Mouse (Mus musculus) heart, embryonic 15.5 days (tissue): ENCODE results near the gene Hist1h4c. TPM values are rescaled to one million over a fixed set of nuclear protein-coding genes. Genes with fewer than 3 reads are reported as not detected.
"Not testable (repeated sequence)": the region's sequence is repeated elsewhere in the genome, so short reads cannot be mapped to it uniquely, and the experiment has no call there.

Source experiments
- ATAC-seq: fragments of 200-750 bp; cut with Nextera tagmentation; replicated peaks from 2 replicates; pipeline ENCODE4 v1.8.0; 2017; ENCODE audit warnings: low read depth, moderate TSS enrichment; ENCODE audit not compliant: insufficient number of reproducible peaks, insufficient read depth, low FRiP score
- H3K27ac ChIP-seq: fragments of 300-500 bp; sonication (generic); 2 replicates; pipeline ENCODE4 v1.5.1; 2015; ENCODE audit warnings: mild to moderate bottlenecking, inconsistent platforms
- H3K27me3 ChIP-seq: fragments of 300-500 bp; sonication (generic); 2 replicates; pipeline ENCODE4 v1.6.1; 2015; ENCODE audit warnings: inconsistent platforms
- H3K36me3 ChIP-seq: fragments of 300-500 bp; sonication (generic); 2 replicates; pipeline ENCODE4 v1.6.1; 2015; ENCODE audit warnings: mild to moderate bottlenecking, inconsistent platforms
- H3K4me1 ChIP-seq: fragments of 300-500 bp; sonication (generic); replicated peaks from 2 replicates; pipeline ENCODE4 v1.6.1; 2015; ENCODE audit warnings: inconsistent platforms
- H3K4me2 ChIP-seq: fragments of 300-500 bp; sonication (generic); 2 replicates; pipeline ENCODE4 v1.6.1; 2015; ENCODE audit warnings: inconsistent platforms, mild to moderate bottlenecking, moderate library complexity
- H3K4me3 ChIP-seq: fragments of 300-500 bp; sonication (generic); 2 replicates; pipeline ENCODE4 v1.5.1; 2015; ENCODE audit warnings: mild to moderate bottlenecking, inconsistent platforms
- H3K9ac ChIP-seq: fragments of 300-500 bp; sonication (generic); 2 replicates; pipeline ENCODE4 v1.6.1; 2015; ENCODE audit warnings: mild to moderate bottlenecking, inconsistent platforms
- H3K9me3 ChIP-seq: fragments of 300-500 bp; sonication (generic); replicated peaks from 2 replicates; pipeline ENCODE4 v1.6.1; 2016; ENCODE audit warnings: inconsistent platforms
- WGBS: fragments of 180-500 bp; shearing (Covaris S2); methylation state at CpG from one replicate; pipeline ENCODE4 v1.1.7; 2015; ENCODE audit warnings: mixed read lengths; 5-methylcytosine and 5-hydroxymethylcytosine counted together
- polyA plus RNA-seq: library from polyadenylated mRNA; unstranded; fragments of >200 nt; fragmentation: Nextera tagmentation; extraction: Ambion mirVana; gene quantifications from 2 replicates; pipeline ENCODE4 v1.2.1, GENCODE M21; 2015

Hist1h4c gene
- polyA plus RNA-seq, 1 experiment from 2014 or later, result 2.4 TPM

GRCm38 (mm10) chr13:23689459-23689858, 8.8 kb downstream of the Hist1h4c start:
- 51% methylated on average over 2 of the region's 2 CpGs for WGBS
- no peak for ATAC-seq
- no peak overlapping the region for H3K27ac ChIP-seq
- no peak overlapping the region for H3K4me2 ChIP-seq
- H3K36me3 ChIP-seq, result no peaks in the 10 kb centered on the region
- H3K4me3 ChIP-seq, result no peak overlapping the region
- no peaks in the 10 kb centered on the region for H3K27me3 ChIP-seq
- H3K4me1 ChIP-seq, result peaks cover 9% of the 10 kb centered on the region
- no peaks in the 10 kb centered on the region for H3K9me3 ChIP-seq
- no peak overlapping the region for H3K9ac ChIP-seq

GRCm38 (mm10) chr13:23688956-23689355, 9.3 kb downstream of the Hist1h4c start:
- H3K9ac ChIP-seq, result no peak overlapping the region
- H3K36me3 ChIP-seq, result no peaks in the 10 kb centered on the region
- no peak overlapping the region for H3K4me3 ChIP-seq
- H3K27me3 ChIP-seq, result no peaks in the 10 kb centered on the region
- no peaks in the 10 kb centered on the region for H3K9me3 ChIP-seq
- ATAC-seq, result no peak
- WGBS, result 96% methylated on average over 2 of the region's 2 CpGs
- H3K4me2 ChIP-seq, result no peak overlapping the region
- peaks cover 9% of the 10 kb centered on the region for H3K4me1 ChIP-seq
- no peak overlapping the region for H3K27ac ChIP-seq

GRCm38 (mm10) chr13:23687907-23688306, 10.3 kb downstream of the Hist1h4c start:
- no peak overlapping the region for H3K4me3 ChIP-seq
- WGBS, result 92% methylated on average over 7 of the region's 7 CpGs
- H3K36me3 ChIP-seq, result no peaks in the 10 kb centered on the region
- no peaks in the 10 kb centered on the region for H3K27me3 ChIP-seq
- no peak overlapping the region for H3K9ac ChIP-seq
- no peak overlapping the region for H3K4me2 ChIP-seq
- no peak for ATAC-seq
- H3K9me3 ChIP-seq, result no peaks in the 10 kb centered on the region
- H3K4me1 ChIP-seq, result peaks cover 13% of the 10 kb centered on the region
- no peak overlapping the region for H3K27ac ChIP-seq

- Histone ChIP-seq H3K4me2 (no peak overlapping the region), H3K36me3 (no peaks in the 10 kb centered on the region), H3K27ac (no peak overlapping the region), H3K9me3 (no peaks in the 10 kb centered on the region), H3K4me1 (peaks cover 19% of the 10 kb centered on the region), H3K4me3 (no peak overlapping the region), H3K27me3 (no peaks in the 10 kb centered on the region), H3K9ac (no peak overlapping the region)
- 81% methylated on average over 4 of the region's 4 CpGs for WGBS
- no peak for ATAC-seq
These were observed 11.1 kb downstream of the Hist1h4c start for GRCm38 (mm10) chr13:23687181-23687580.

GRCm38 (mm10) chr13:23685966-23686365, 12.3 kb downstream of the Hist1h4c start:
- no peak for ATAC-seq
- H3K4me2 ChIP-seq, result peak overlapping the region; percentile 68
- H3K9me3 ChIP-seq, result no peaks in the 10 kb centered on the region
- no peaks in the 10 kb centered on the region for H3K27me3 ChIP-seq
- H3K4me3 ChIP-seq, result peak overlapping the region; percentile 45
- H3K4me1 ChIP-seq, result peaks cover 19% of the 10 kb centered on the region
- H3K9ac ChIP-seq, result peak overlapping the region; percentile 53; the same call in 1 of the 2 replicates
- WGBS, result 50% methylated on average over 4 of the region's 4 CpGs
- H3K36me3 ChIP-seq, result no peaks in the 10 kb centered on the region
- peak overlapping the region; percentile 90 for H3K27ac ChIP-seq

- WGBS, result 10% methylated on average over 15 of the region's 15 CpGs
- Histone ChIP-seq H3K4me2 (peak overlapping the region; percentile 68), H3K4me1 (peaks cover 19% of the 10 kb centered on the region), H3K4me3 (peak overlapping the region; percentile 45), H3K36me3 (no peaks in the 10 kb centered on the region), H3K9me3 (no peaks in the 10 kb centered on the region), H3K9ac (peak overlapping the region; percentile 53), H3K27ac (peak overlapping the region; percentile 90), H3K27me3 (no peaks in the 10 kb centered on the region)
- ATAC-seq, result no peak
These were observed 13.0 kb downstream of the Hist1h4c start for GRCm38 (mm10) chr13:23685121-23685861.

- under 1% methylated on average over 19 of the region's 37 CpGs for WGBS
- peak overlapping the region; percentile 68 for H3K4me2 ChIP-seq
These were observed 13.8 kb downstream of the Hist1h4c start for GRCm38 (mm10) chr13:23684295-23684945.

GRCm38 (mm10) chr13:23683755-23684281, 14.4 kb downstream of the Hist1h4c start, which contains the start of the genes Hist1h2ac and Hist1h2bc:
Hist1h2ac (minus strand) TSS chr13:23683948.
Hist1h2bc (plus strand) TSS chr13:23684199.
- H3K9ac ChIP-seq, result peak within 1 kb of the TSS; percentile 60
- no peaks in the 10 kb centered on the region for H3K9me3 ChIP-seq
- peak; percentile 98 for ATAC-seq
- no peaks in the 10 kb centered on the region for H3K36me3 ChIP-seq
- peak within 1 kb of the TSS; percentile 68 for H3K4me2 ChIP-seq
- H3K4me1 ChIP-seq, result peaks cover 19% of the 10 kb centered on the region
- peak within 1 kb of the TSS; percentile 90 for H3K27ac ChIP-seq
- WGBS, result under 1% methylated on average over 32 of the region's 32 CpGs
- H3K27me3 ChIP-seq, result no peaks in the 10 kb centered on the region
- peak within 1 kb of the TSS; percentile 45 for H3K4me3 ChIP-seq

More at GRCm38 (mm10) chr13:23684295-23684945, 13.8 kb downstream of the Hist1h4c start:
- Histone ChIP-seq H3K4me1 (peaks cover 19% of the 10 kb centered on the region), H3K27ac (peak overlapping the region; percentile 90), H3K9ac (peak overlapping the region; percentile 53), H3K4me3 (peak overlapping the region; percentile 45)
- H3K27me3 ChIP-seq, H3K9me3 ChIP-seq, H3K36me3 ChIP-seq: not testable (repeated sequence)
- ATAC-seq, result peak; percentile 5

GRCm38 (mm10) chr13:23682947-23683754, 15.1 kb downstream of the Hist1h4c start:
- 15% methylated on average over 12 of the region's 30 CpGs for WGBS

GRCm38 (mm10) chr13:23682623-23682946, 15.7 kb downstream of the Hist1h4c start:
- H3K4me2 ChIP-seq, result peak overlapping the region; percentile 68
- ATAC-seq, result no peak
- 54% methylated on average over 1 of the region's 1 CpGs for WGBS

More at GRCm38 (mm10) chr13:23682947-23683754, 15.1 kb downstream of the Hist1h4c start:
- peak; percentile 27 for ATAC-seq
- not testable (repeated sequence) for H3K27me3 ChIP-seq, H3K36me3 ChIP-seq, H3K9me3 ChIP-seq
- peak overlapping the region; percentile 45 for H3K4me3 ChIP-seq
- H3K4me1 ChIP-seq, result peaks cover 19% of the 10 kb centered on the region
- peak overlapping the region; percentile 68 for H3K4me2 ChIP-seq
- H3K9ac ChIP-seq, result peak overlapping the region; percentile 60
- peak overlapping the region; percentile 90 for H3K27ac ChIP-seq

More at GRCm38 (mm10) chr13:23682623-23682946, 15.7 kb downstream of the Hist1h4c start:
- no peaks in the 10 kb centered on the region for H3K36me3 ChIP-seq
- H3K27me3 ChIP-seq, result no peaks in the 10 kb centered on the region
- no peaks in the 10 kb centered on the region for H3K9me3 ChIP-seq
- peaks cover 19% of the 10 kb centered on the region for H3K4me1 ChIP-seq
- peak overlapping the region; percentile 90 for H3K27ac ChIP-seq
- 0 out of 2 replicates have a peak overlapping the region, but pooled peaks have one; percentile 60 for H3K9ac ChIP-seq
- H3K4me3 ChIP-seq, result peak overlapping the region; percentile 45; the same call in 1 of the 2 replicates
